Mouse (Mus musculus) embryonic facial prominence, embryonic 10.5 days (tissue): ENCODE data around the gene Rab40c. TPM values are rescaled to one million over a fixed set of nuclear protein-coding genes. Genes with fewer than 3 reads are reported as not detected.
A peak's percentile ranks its signal among the peaks of the same experiment; 100 is the strongest.

Source experiments
- DNase-seq: peaks from one replicate; pipeline ENCODE4 v3.0.0-alpha.2; 2017; ENCODE audit warnings: low spot score
- H3K27ac ChIP-seq: fragments of 300-500 bp; sonication (generic); replicated peaks from 2 replicates; pipeline ENCODE4 v1.5.1; 2016; ENCODE audit warnings: mild to moderate bottlenecking
- H3K27me3 ChIP-seq: fragments of 300-500 bp; sonication (generic); replicated peaks from 2 replicates; pipeline ENCODE4 v1.6.1; 2016; ENCODE audit warnings: low read depth, mild to moderate bottlenecking; ENCODE audit not compliant: poor library complexity, severe bottlenecking
- H3K36me3 ChIP-seq: fragments of 300-500 bp; sonication (generic); replicated peaks from 2 replicates; pipeline ENCODE4 v1.6.1; 2016; ENCODE audit warnings: mild to moderate bottlenecking, moderate library complexity
- H3K4me1 ChIP-seq: fragments of 300-500 bp; sonication (generic); 2 replicates; pipeline ENCODE4 v1.6.1; 2016
- H3K4me3 ChIP-seq: fragments of 300-500 bp; sonication (generic); 2 replicates; pipeline ENCODE4 v1.5.1; 2016; ENCODE audit warnings: mild to moderate bottlenecking, moderate library complexity
- H3K9me3 ChIP-seq: fragments of 300-500 bp; sonication (generic); 2 replicates; pipeline ENCODE4 v1.6.1; 2016; ENCODE audit warnings: mild to moderate bottlenecking
- WGBS: fragments of 180-500 bp; shearing (Covaris S2); methylation state at CpG from one replicate; pipeline ENCODE4 v1.1.7; 2016; 5-methylcytosine and 5-hydroxymethylcytosine counted together
- polyA plus RNA-seq: library from polyadenylated mRNA; unstranded; fragments of >200 nt; fragmentation: Nextera tagmentation; extraction: Ambion mirVana; gene quantifications from 2 replicates; pipeline ENCODE4 v1.2.1, GENCODE M21; 2016

Rab40c gene
- polyA plus RNA-seq, 1 experiment from 2014 or later: 34.0 TPM

DNA sequence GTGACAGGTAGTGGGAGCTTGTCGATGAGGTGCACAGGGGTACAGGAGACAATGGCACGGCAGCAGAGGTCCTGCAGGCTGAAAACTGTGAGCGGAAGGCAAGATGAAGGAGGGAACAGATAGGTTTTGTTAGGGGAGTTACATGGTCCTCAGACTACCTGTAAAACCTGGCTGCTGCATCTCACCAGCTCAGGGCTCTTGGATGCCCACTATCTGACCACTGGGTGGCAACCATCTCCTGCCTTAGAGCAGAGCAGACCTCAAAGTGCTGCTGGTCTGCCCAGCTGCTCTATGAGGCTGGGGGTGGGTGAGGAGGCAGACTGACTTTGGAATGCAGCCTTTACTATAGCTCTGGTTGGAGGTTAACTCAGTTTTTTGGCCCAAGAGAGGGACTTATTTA lies 35.7 kb downstream of the Rab40c start:
- peak overlapping the region; percentile 89; the same call in 1 of the 2 replicates for H3K27ac ChIP-seq
- peaks cover 70% of the 10 kb centered on the region for H3K36me3 ChIP-seq
- 90% methylated on average over 3 of the region's 3 CpGs for WGBS
- no peak for DNase-seq
- peaks cover 73% of the 10 kb centered on the region for H3K4me1 ChIP-seq
- H3K9me3 ChIP-seq: no peaks in the 10 kb centered on the region
- no peak overlapping the region for H3K4me3 ChIP-seq
- no peaks in the 10 kb centered on the region for H3K27me3 ChIP-seq

DNA sequence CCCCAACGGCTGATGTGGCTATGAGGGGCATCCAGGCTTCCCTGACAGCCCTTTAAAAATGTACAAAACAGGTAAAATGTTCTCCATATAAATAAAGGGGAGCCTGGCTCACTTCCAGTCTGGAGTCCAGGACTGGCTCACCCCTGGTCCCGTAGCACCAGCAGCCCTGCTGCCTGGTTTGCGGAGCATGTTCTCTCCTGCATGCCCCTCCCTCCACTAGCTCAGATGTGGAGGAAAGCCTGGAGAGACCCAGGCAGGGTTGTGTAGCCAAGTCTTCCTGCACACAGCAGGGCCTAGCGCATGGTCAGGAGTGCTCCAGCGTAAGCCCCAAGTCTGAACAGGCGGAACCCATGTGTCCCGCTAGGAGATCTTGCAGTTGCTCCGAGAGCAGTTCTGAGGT lies 36.3 kb downstream of the Rab40c start:
- Histone ChIP-seq H3K27me3 (no peaks in the 10 kb centered on the region), H3K4me1 (peaks cover 78% of the 10 kb centered on the region), H3K9me3 (no peaks in the 10 kb centered on the region), H3K36me3 (peaks cover 70% of the 10 kb centered on the region), H3K4me3 (no peak overlapping the region), H3K27ac (peak overlapping the region; percentile 89)
- 85% methylated on average over 8 of the region's 8 CpGs for WGBS
- no peak for DNase-seq

DNA sequence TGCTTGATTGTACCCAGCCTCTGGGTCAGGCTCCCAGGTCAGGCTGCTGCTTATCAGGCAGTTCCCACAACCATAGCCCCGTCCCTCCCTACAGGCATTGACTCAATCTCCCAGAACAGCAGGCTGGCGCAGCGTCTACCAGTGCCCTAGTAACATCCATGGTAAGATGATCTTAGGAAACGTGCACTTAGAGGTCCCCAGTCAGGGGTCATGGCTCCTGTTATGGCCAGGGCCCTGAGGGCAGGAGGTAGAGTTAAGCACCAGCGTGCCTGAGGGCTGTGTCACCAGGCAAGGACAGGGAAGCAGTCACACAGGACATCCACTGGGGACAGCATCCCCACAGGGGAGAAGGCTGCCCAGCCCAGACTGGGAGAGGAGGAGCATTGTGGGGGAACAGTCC lies 37.2 kb downstream of the Rab40c start:
- Histone ChIP-seq H3K27me3 (no peaks in the 10 kb centered on the region), H3K4me3 (0 out of 2 replicates have a peak overlapping the region, but pooled peaks have one; percentile 4), H3K9me3 (no peaks in the 10 kb centered on the region), H3K36me3 (peaks cover 70% of the 10 kb centered on the region), H3K27ac (peak overlapping the region; percentile 89), H3K4me1 (peaks cover 87% of the 10 kb centered on the region)
- DNase-seq: peak; percentile 49
- 15% methylated on average over 5 of the region's 5 CpGs for WGBS

DNA sequence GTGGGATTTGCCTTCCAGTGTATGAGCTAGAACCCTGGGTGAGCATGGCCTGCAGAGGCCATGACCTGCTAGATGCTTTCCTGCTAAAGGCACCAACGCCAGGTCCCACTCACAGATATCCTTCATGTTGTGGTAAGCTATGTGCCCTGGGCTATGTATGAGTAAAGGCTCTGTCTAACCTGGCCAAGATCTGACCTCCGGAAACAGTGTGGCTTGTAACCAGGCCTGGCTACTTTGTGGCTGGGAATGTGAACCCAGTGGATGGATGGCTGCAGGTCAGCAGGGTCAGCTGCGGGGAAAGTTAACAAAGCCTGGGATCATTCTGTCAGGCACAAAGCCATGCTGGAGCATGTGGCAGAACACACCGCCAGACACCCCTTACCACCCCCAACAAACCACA lies 37.8 kb downstream of the Rab40c start:
- WGBS: 10% methylated on average over 4 of the region's 4 CpGs
- peak overlapping the region; percentile 36 for H3K4me3 ChIP-seq
- no peaks in the 10 kb centered on the region for H3K9me3 ChIP-seq
- peaks cover 69% of the 10 kb centered on the region for H3K36me3 ChIP-seq
- DNase-seq: peak; percentile 66
- H3K27ac ChIP-seq: peak overlapping the region; percentile 89
- H3K27me3 ChIP-seq: no peaks in the 10 kb centered on the region
- H3K4me1 ChIP-seq: peaks cover 93% of the 10 kb centered on the region

GRCm38 (mm10) chr17:25880913-25881641 lies 38.5 kb downstream of the Rab40c start:
- 2% methylated on average over 5 of the region's 5 CpGs for WGBS
- peak overlapping the region; percentile 36 for H3K4me3 ChIP-seq
- peak; percentile 79 for DNase-seq
- H3K9me3 ChIP-seq: no peaks in the 10 kb centered on the region
- peaks cover 67% of the 10 kb centered on the region for H3K36me3 ChIP-seq
- peaks cover 99% of the 10 kb centered on the region for H3K4me1 ChIP-seq
- peak overlapping the region; percentile 89 for H3K27ac ChIP-seq
- H3K27me3 ChIP-seq: no peaks in the 10 kb centered on the region

DNA sequence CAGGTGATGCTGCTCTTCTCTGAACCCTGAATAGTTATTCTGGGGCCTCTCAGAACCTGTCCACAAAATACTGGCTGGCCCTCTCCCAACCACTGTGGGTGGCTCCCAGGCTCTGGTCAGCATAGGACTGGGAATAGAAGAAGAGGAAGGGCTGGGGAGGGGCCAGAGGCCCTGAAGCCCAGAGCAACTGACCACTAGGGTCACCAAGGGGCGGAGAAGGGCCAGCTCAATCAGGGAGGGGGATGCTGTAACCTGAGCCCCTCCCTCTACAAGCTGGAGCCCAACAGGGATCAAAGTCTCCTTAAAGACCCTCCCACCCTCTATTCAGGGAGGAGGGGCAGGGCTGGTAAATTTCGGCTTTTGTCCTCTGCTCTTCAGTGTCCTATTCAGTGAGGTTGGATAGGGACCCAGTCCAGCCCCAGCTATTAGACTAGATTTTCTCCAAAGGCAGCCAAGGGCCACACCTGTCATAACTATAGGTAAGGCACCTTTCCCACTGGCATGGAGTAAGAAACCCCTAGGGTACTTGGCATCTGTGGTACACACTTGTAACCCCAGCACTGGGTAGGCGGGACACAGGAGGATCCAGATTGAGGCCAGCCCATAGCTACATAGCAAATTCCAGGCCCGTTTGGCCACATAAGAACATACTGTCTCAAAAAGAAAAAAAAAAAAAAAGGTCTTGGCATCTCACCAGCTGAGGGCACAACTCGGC lies 39.2 kb downstream of the Rab40c start, which contains the start of gene Wfikkn1:
Gene Wfikkn1, minus strand, starts transcription at position 663 of the 715 bp plus-strand sequence.
- H3K4me1 ChIP-seq: peaks cover 97% of the 10 kb centered on the region
- peak within 1 kb of the TSS; percentile 89 for H3K27ac ChIP-seq
- 23% methylated on average over 5 of the region's 5 CpGs for WGBS
- H3K36me3 ChIP-seq: peaks cover 65% of the 10 kb centered on the region
- DNase-seq: peak; percentile 58
- peak within 1 kb of the TSS; percentile 36 for H3K4me3 ChIP-seq
- H3K27me3 ChIP-seq: no peaks in the 10 kb centered on the region
- no peaks in the 10 kb centered on the region for H3K9me3 ChIP-seq

DNA sequence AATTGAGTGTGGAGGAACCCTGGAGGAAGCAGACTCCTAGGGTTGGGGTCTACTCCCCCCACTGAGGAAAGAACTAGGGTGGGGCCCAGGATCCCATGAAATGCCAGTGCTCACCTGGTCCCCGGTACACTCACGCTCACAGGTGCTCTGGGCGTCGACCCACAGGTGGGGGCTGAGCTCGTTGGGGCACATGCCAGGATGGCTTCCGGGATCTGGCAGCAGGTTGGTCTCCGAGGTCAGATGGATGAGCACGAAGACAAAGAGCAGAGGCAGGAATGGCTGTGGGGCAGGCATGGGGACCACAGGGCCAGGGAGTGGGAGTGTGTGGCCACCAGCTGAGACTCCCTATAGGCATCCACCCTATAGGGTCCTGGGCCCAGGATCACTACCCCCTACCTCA lies 39.8 kb downstream of the Rab40c start:
- Histone ChIP-seq H3K9me3 (no peaks in the 10 kb centered on the region), H3K4me3 (peak overlapping the region; percentile 36), H3K4me1 (peaks cover 91% of the 10 kb centered on the region), H3K36me3 (peaks cover 59% of the 10 kb centered on the region), H3K27ac (peak overlapping the region; percentile 89), H3K27me3 (no peaks in the 10 kb centered on the region)
- DNase-seq: no peak
- WGBS: 71% methylated on average over 8 of the region's 8 CpGs

- DNase-seq: peak; percentile 54
- Histone ChIP-seq H3K27ac (peak overlapping the region; percentile 89), H3K4me3 (peak overlapping the region; percentile 36), H3K4me1 (peaks cover 88% of the 10 kb centered on the region), H3K36me3 (peaks cover 54% of the 10 kb centered on the region), H3K27me3 (no peaks in the 10 kb centered on the region), H3K9me3 (no peaks in the 10 kb centered on the region)
- WGBS: 49% methylated on average over 4 of the region's 4 CpGs
These were observed 40.3 kb downstream of the Rab40c start for GRCm38 (mm10) chr17:25879261-25879660.

- Histone ChIP-seq H3K9me3 (no peaks in the 10 kb centered on the region), H3K36me3 (peaks cover 49% of the 10 kb centered on the region), H3K4me3 (peak overlapping the region; percentile 36), H3K27me3 (no peaks in the 10 kb centered on the region), H3K4me1 (peaks cover 88% of the 10 kb centered on the region), H3K27ac (peak overlapping the region; percentile 89)
- WGBS: 89% methylated on average over 19 of the region's 19 CpGs
- DNase-seq: no peak
These were observed 40.8 kb downstream of the Rab40c start for GRCm38 (mm10) chr17:25878611-25879180.

DNA sequence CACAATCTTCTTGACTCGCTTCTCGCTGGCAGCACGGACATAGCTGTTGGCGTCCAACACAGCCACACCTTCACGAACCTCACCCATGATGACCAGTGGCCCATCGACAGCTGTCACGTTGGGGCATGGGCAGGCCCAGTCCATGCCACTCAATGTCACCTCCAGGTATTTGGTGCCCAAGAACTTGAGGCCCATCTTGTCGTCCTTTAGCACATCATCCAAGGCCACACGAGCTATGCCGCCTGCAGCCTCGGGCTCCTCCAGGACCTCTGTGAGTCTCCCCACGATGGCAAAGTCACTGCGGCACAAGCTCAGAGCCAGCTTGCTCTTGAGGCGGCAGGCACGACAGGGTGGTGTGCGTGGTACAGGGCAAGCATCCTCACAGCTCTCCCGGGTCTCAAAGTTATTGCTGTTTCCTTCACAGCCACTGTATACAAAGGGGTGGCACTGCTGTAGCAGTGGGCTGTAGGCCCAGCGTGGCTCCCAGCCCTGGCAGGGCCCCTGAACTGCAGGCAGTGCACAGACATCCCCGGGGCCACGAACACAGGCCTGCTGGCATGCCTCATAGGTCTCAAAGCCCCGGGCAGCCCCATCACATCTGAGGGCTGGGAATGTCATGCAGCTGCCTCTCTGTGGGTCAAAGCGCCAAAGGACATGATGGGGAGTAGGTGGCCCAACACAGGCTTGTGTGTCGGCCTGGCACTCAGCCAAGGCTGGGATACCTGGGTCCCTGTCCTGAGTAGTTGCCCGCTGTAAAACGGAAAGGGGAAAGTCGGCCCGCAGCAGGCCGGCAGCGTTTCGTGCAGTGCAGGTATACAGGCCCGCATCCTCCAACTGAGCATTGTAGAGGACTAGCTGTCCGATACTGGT lies 41.6 kb downstream of the Rab40c start:
- H3K4me1 ChIP-seq: peaks cover 85% of the 10 kb centered on the region
- WGBS: 94% methylated on average over 32 of the region's 32 CpGs
- peaks cover 41% of the 10 kb centered on the region for H3K36me3 ChIP-seq
- DNase-seq: no peak
- no peaks in the 10 kb centered on the region for H3K27me3 ChIP-seq
- H3K4me3 ChIP-seq: no peak overlapping the region
- no peaks in the 10 kb centered on the region for H3K9me3 ChIP-seq
- H3K27ac ChIP-seq: no peak overlapping the region

DNA sequence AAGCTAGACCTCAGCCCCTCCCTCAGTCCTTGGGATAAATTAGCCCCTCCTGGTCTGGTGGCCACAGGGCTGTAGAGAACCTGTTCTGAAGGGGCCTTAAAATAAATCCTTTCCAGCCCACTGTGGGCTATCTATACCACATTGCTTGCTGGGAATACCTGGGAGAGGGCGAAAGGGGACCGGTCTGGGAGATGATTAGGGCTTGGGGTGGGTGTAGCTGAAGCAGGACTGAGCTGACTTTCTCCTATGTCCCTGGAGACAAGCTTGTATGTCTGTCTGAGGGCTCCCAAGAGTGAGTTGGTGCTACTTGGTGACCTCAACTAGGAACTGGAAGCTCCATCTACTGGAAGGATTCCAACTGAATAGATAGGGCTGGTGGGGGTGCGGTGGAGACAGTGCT lies 42.5 kb downstream of the Rab40c start:
- Histone ChIP-seq H3K36me3 (peaks cover 32% of the 10 kb centered on the region), H3K4me3 (peak overlapping the region; percentile 73), H3K27ac (no peak overlapping the region), H3K27me3 (no peaks in the 10 kb centered on the region), H3K9me3 (no peaks in the 10 kb centered on the region), H3K4me1 (peaks cover 80% of the 10 kb centered on the region)
- no peak for DNase-seq
- WGBS: 89% methylated on average over 3 of the region's 3 CpGs

DNA sequence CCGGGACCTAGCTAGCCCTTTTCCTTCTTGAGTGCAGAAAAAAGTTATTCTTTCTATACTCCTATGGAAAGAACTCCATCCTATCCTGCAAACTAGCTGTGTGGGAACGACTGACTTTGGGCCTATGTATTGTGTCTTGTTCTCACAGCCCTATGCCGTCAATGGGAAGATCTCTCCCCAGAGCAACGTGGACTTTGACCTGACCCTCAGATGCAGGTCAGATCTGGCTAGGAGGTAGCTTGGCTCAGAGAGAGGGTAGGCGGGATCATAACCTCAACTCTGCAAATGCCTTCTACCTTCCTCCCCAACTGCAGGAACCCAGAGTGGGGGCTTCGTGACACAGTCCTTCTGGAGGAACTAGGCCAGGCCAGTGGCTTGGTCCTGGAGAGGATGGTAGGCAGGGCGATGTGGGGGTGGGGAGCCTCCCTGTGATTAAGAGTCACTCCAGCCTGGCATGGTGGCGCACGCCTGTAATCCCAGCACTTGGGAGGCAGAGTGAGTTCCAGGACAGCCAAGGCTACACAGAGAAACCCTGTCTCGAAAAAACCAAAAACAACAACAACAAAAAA lies 43.1 kb downstream of the Rab40c start:
- DNase-seq: no peak
- Histone ChIP-seq H3K36me3 (peaks cover 32% of the 10 kb centered on the region), H3K4me3 (peak overlapping the region; percentile 73), H3K27me3 (no peaks in the 10 kb centered on the region), H3K4me1 (peaks cover 74% of the 10 kb centered on the region), H3K27ac (peak overlapping the region; percentile 91), H3K9me3 (no peaks in the 10 kb centered on the region)
- WGBS: 48% methylated on average over 10 of the region's 10 CpGs
